Mouse (Mus musculus) liver, embryonic 14.5 days (tissue): ENCODE measurements around the gene Gpr132.

Experiments
- CTCF ChIP-seq: IDR thresholded peaks from 2 replicates; pipeline ENCODE4 v1.5.1; 2016; ENCODE audit warnings: antibody characterized with exemption, low read depth, control low read depth
- EP300 ChIP-seq: IDR thresholded peaks from 2 replicates; pipeline ENCODE4 v1.6.1; 2016; ENCODE audit warnings: antibody characterized with exemption, low read depth

- TF ChIP-seq CTCF (no peak), EP300 (no peak)
Measured at GRCm38 (mm10) chr12:112903941-112904340, 35.9 kb upstream of the Gpr132 start.
